11 mouse cellular contexts compared by ENCODE assay signal in genomic region chr1:193510066-193510793, GRCm38 (mm10).
DNase-seq lines count a peak whose midpoint lies in the region; ATAC-seq and TF ChIP-seq lines count a peak whose summit lies in the region.
"Had no signal": no experiment of that assay in that cellular context is flagged by ENCODE, and none has a peak within 500 bp of the region (broad histone marks: within the 10 kb centered on the region; RNA-seq: fewer than 3 reads in every experiment).

No protein-coding gene starts in this region.

- no peak overlapping the region for H3K9ac ChIP-seq in limb, embryonic 14.5 days (ENCODE audit: low read depth, low read length, severe bottlenecking)
- peak overlapping the region; percentile 32 for H3K9ac ChIP-seq in stomach, postnatal 0 days (ENCODE audit: low read length)
- H3K9ac ChIP-seq: forebrain, postnatal 0 days; liver, embryonic 15.5 days; neural tube, embryonic 13.5 days had no signal

- WGBS in limb, embryonic 14.5 days: 29% methylated on average over 8 of the region's 8 CpGs
- WGBS in stomach, postnatal 0 days: 50% methylated on average over 8 of the region's 8 CpGs

- no peak overlapping the region for H3K27ac ChIP-seq in limb, embryonic 14.5 days (replicated peaks; ENCODE audit: low read depth, low read length)
- peak overlapping the region; percentile 91 for H3K27ac ChIP-seq in stomach, postnatal 0 days (replicated peaks)
- H3K27ac ChIP-seq in left cerebral cortex, adult 2 months: no peak overlapping the region
- H3K27ac ChIP-seq: liver, embryonic 15.5 days; neural tube, embryonic 13.5 days had no signal

- H3K4me2 ChIP-seq in limb, embryonic 14.5 days (replicated peaks; ENCODE audit: low read depth, low read length, severe bottlenecking): no peak overlapping the region
- peak overlapping the region; percentile 48 for H3K4me2 ChIP-seq in stomach, postnatal 0 days (replicated peaks; ENCODE audit: low read depth)
- H3K4me2 ChIP-seq: liver, embryonic 15.5 days; neural tube, embryonic 13.5 days had no signal

- TF ChIP-seq CTCF in stomach, postnatal 0 days (IDR thresholded peaks at IDR 0.05; ENCODE audit: low read depth): no peak
- TF ChIP-seq CTCF in left cerebral cortex, adult 2 months (IDR thresholded peaks at IDR 0.05): no peak

- no peak for TF ChIP-seq EP300 in stomach, postnatal 0 days (optimal IDR thresholded peaks at IDR 0.05)

- H3K4me1 ChIP-seq in limb, embryonic 14.5 days (ENCODE audit: control insufficient read depth, insufficient read depth, low read length): peaks cover 19% of the 10 kb centered on the region
- H3K4me1 ChIP-seq in stomach, postnatal 0 days (replicated peaks; ENCODE audit: control insufficient read depth, insufficient read depth): peaks cover 9% of the 10 kb centered on the region; the same call in 1 of the 2 replicates
- H3K4me1 ChIP-seq: neural tube, embryonic 13.5 days had no signal

- DNase-seq in ovary, postnatal 36 days (ENCODE audit: low spot score): peak; percentile 14
- DNase-seq in ovary, postnatal 14 days (ENCODE audit: low spot score): no peak
- peak; percentile 23 for DNase-seq in kidney, adult 11 months
- DNase-seq in limb, embryonic 14.5 days (ENCODE audit: low spot score): peak; percentile 42
- DNase-seq in stomach, postnatal 0 days (ENCODE audit: low spot score): peak; percentile 90
- no peak for DNase-seq in thymus, postnatal 36 days
- no peak for DNase-seq in left cerebral cortex, adult 2 months (ENCODE audit: extremely low spot score in 1 of 2, low spot score in 2 of 2)
- DNase-seq: forebrain, postnatal 0 days had no signal

- H3K4me3 ChIP-seq in limb, embryonic 14.5 days (replicated peaks; ENCODE audit: low read length): peak overlapping the region; percentile 21
- H3K4me3 ChIP-seq in stomach, postnatal 0 days (ENCODE audit: low read depth, low read length): peak overlapping the region; percentile 39
- H3K4me3 ChIP-seq in left cerebral cortex, adult 2 months: no peak overlapping the region
- H3K4me3 ChIP-seq: liver, embryonic 15.5 days; neural tube, embryonic 13.5 days had no signal

- no peak for TF ChIP-seq POLR2A in limb, embryonic 14.5 days (IDR thresholded peaks at IDR 0.05; ENCODE audit: borderline replicate concordance, extremely low read depth, insufficient read depth, insufficient read length)

- no peaks in the 10 kb centered on the region for H3K9me3 ChIP-seq in limb, embryonic 14.5 days (ENCODE audit: control insufficient read depth, low read length)
- H3K9me3 ChIP-seq in stomach, postnatal 0 days (ENCODE audit: control insufficient read depth, low read length): no peaks in the 10 kb centered on the region
- H3K9me3 ChIP-seq: liver, embryonic 15.5 days; neural tube, embryonic 13.5 days had no signal

- no peaks in the 10 kb centered on the region for H3K27me3 ChIP-seq in limb, embryonic 14.5 days (ENCODE audit: control insufficient read depth, insufficient read depth, low read length)
- no peaks in the 10 kb centered on the region for H3K27me3 ChIP-seq in stomach, postnatal 0 days (ENCODE audit: control insufficient read depth, insufficient read depth, low read length)
- H3K27me3 ChIP-seq: neural tube, embryonic 13.5 days had no signal

- intact Hi-C loops in left cerebral cortex, adult 2 months (cut with DNase I): no loop called here

- no peaks in the 10 kb centered on the region for H3K36me3 ChIP-seq in limb, embryonic 14.5 days (ENCODE audit: control insufficient read depth, insufficient read depth, low read length)
- no peaks in the 10 kb centered on the region for H3K36me3 ChIP-seq in stomach, postnatal 0 days (ENCODE audit: control insufficient read depth, insufficient read depth, low read length)
- H3K36me3 ChIP-seq: liver, embryonic 15.5 days; neural tube, embryonic 13.5 days had no signal

- ATAC-seq in limb, embryonic 14.5 days (ENCODE audit: low FRiP score, low read depth): no peak
- peak; percentile 92 for ATAC-seq in stomach, postnatal 0 days (ENCODE audit: low FRiP score, low TSS enrichment)
- no peak for ATAC-seq in frontal cortex, adult (ENCODE audit: low TSS enrichment)
- ATAC-seq: forebrain, postnatal 0 days had no signal

Comparison
In these comparisons a context has a peak if more than half of its experiments do, and no peak if none do; other contexts are left out.
1. DNase-seq: peak in ovary, postnatal 36 days (single experiment), kidney, adult 11 months (single experiment), limb, embryonic 14.5 days (single experiment) and stomach, postnatal 0 days (single experiment); none in ovary, postnatal 14 days (single experiment), thymus, postnatal 36 days (0 of 2) and left cerebral cortex, adult 2 months (0 of 2).